Mouse (Mus musculus): ENCODE results near the gene Ptprt. TPM values are rescaled to one million over a fixed set of nuclear protein-coding genes. Genes with fewer than 3 reads are reported as not detected.

Gene Ptprt
- total RNA-seq (2012; rRNA removed) (not detected in 2 replicates), polyA plus RNA-seq (2012; ENCODE audit: insufficient read depth in 1 of 2, insufficient read length in 2 of 2, low read depth in 1 of 2, low replicate concordance in 2 of 2, missing spikeins in 1 of 2) (not detected)

DNA sequence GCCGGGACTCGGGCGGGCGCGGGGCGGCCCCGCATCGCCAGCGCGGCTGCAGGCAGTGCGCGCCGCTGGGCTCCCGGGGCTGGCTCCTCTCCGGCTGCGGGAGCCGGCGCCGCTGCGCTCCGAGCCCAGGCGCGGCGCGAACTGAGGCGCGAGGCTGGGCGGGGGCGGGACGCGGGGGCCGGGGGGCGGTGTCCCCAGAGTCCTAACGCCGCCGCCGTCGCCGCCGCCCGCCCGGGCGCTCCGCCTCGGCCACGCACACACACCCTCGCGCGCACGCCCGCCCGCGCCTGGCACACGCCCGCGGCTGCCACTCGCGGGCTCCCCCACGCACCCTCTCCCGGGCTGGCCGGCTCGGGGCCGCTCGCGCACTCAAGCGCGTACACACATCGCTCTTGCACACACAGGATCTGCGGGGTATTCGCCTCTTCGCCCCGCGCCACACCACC is at the start of gene Ptprt:
TSS of gene Ptprt (minus strand) at position 207 of the 446 bp plus-strand sequence.
- Histone ChIP-seq H3K27ac (ENCODE audit: control insufficient read depth, low read depth, low read length) (no peak within 1 kb of the TSS), H3K79me2 (ENCODE audit: control insufficient read depth, insufficient read depth, low read length, poor library complexity) (no peaks in the 10 kb centered on the region), H3K9me3 (replicated peaks; ENCODE audit: insufficient read depth, low read length) (no peaks in the 10 kb centered on the region), H3K36me3 (ENCODE audit: control insufficient read depth in 1 of 2, insufficient read depth in 2 of 2, low read length in 2 of 2) (no peaks in the 10 kb centered on the region), H3K9ac (ENCODE audit: control insufficient read depth, low read depth, low read length, poor library complexity, severe bottlenecking) (no peak within 1 kb of the TSS), H3K4me1 (ENCODE audit: control insufficient read depth in 1 of 2, insufficient read depth in 2 of 2, low read length in 2 of 2) (no peaks in the 10 kb centered on the region), H3K27me3 (ENCODE audit: control insufficient read depth in 1 of 2, insufficient read depth in 2 of 2, low read length in 2 of 2) (no peaks in the 10 kb centered on the region), H3K4me3 (ENCODE audit: control insufficient read depth in 1 of 2, insufficient read depth in 1 of 2, low read depth in 2 of 2, low read length in 2 of 2) (no peak within 1 kb of the TSS)
- DNase-seq (ENCODE audit: low read depth, low spot score), result no peak
- TF ChIP-seq NRF1 (IDR thresholded peaks at IDR 0.05; ENCODE audit: insufficient read depth, low read depth, low read length, poor library complexity, severe bottlenecking), result no peak
- TF ChIP-seq CHD2 (IDR thresholded peaks at IDR 0.05; ENCODE audit: low read length), result no peak
- no peak for TF ChIP-seq MAFK (IDR thresholded peaks at IDR 0.05; ENCODE audit: borderline replicate concordance, low read depth, low read length)
- TF ChIP-seq GATA1 (IDR thresholded peaks at IDR 0.05; ENCODE audit: low read depth, low read length), result no peak
- TF ChIP-seq MAX (IDR thresholded peaks at IDR 0.05; ENCODE audit: low read length), result no peak
- no peak for TF ChIP-seq MXI1 (IDR thresholded peaks at IDR 0.05; ENCODE audit: low read depth, low read length)
- TF ChIP-seq POLR2AphosphoS2 (IDR thresholded peaks at IDR 0.05; ENCODE audit: low read length), result no peak
- TF ChIP-seq MYC (IDR thresholded peaks at IDR 0.05; ENCODE audit: low read depth, low read length), result no peak
- TF ChIP-seq USF2 (IDR thresholded peaks at IDR 0.05; ENCODE audit: borderline replicate concordance in 1 of 2, insufficient read depth in 1 of 2, low read depth in 1 of 2, low read length in 2 of 2), result no peak
- no peak for TF ChIP-seq BHLHE40 (IDR thresholded peaks at IDR 0.05; ENCODE audit: borderline replicate concordance, low read depth, low read length)
- no peak for TF ChIP-seq RCOR1 (IDR thresholded peaks at IDR 0.05; ENCODE audit: low read depth, low read length)
- TF ChIP-seq ZC3H11A (IDR thresholded peaks at IDR 0.05; ENCODE audit: low read depth, low read length), result no peak
- TF ChIP-seq ZNF384 (IDR thresholded peaks at IDR 0.05; ENCODE audit: low read depth, low read length), result no peak
- TF ChIP-seq POLR2A (IDR thresholded peaks at IDR 0.05; ENCODE audit: control insufficient read depth in 1 of 2, insufficient read depth in 1 of 2, low read depth in 1 of 2, low read length in 2 of 2, poor library complexity in 1 of 2), result no peak
- no peak for TF ChIP-seq TBP (IDR thresholded peaks at IDR 0.05; ENCODE audit: low read depth, low read length)
- TF ChIP-seq USF1 (IDR thresholded peaks at IDR 0.05; ENCODE audit: low read depth, low read length), result no peak
- no peak for TF ChIP-seq JUND (IDR thresholded peaks at IDR 0.05; ENCODE audit: low read depth, low read length)

DNA sequence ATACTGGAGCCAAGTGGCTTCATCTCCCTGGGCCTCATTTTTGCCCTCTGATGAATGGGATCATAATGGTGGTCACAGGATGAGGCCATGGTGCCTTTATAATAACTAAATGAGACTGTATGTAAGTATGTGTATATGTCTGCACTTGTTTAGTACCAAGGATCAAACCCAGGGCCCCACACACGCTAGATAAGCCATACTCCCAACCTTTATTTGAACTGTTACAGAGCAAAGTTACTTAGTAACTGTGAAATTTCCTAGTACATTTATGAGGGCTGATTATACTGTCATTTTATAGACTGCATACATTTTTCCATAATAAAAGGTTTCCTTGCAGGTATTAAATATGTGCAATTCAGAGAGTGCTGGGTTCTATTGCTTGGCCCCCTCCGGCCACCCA is 49.5 kb upstream of the Ptprt start:
- no peaks in the 10 kb centered on the region for H3K4me1 ChIP-seq (ENCODE audit: control insufficient read depth in 1 of 2, insufficient read depth in 2 of 2, low read length in 2 of 2)
- H3K79me2 ChIP-seq (ENCODE audit: control insufficient read depth, insufficient read depth, low read length, poor library complexity), result no peaks in the 10 kb centered on the region
- TF ChIP-seq ZC3H11A (IDR thresholded peaks at IDR 0.05; ENCODE audit: low read depth, low read length) (no peak), ZMIZ1 (IDR thresholded peaks at IDR 0.05; ENCODE audit: low read depth, low read length) (no peak), GATA1 (IDR thresholded peaks at IDR 0.05; ENCODE audit: low read depth, low read length) (no peak), TAL1 (IDR thresholded peaks at IDR 0.05; ENCODE audit: low read length) (no peak), MYC (IDR thresholded peaks at IDR 0.05; ENCODE audit: low read depth, low read length) (no peak), EP300 (IDR thresholded peaks at IDR 0.05; ENCODE audit: low read depth in 1 of 2, low read length in 2 of 2) (no peak), USF2 (IDR thresholded peaks at IDR 0.05; ENCODE audit: borderline replicate concordance in 1 of 2, insufficient read depth in 1 of 2, low read depth in 1 of 2, low read length in 2 of 2) (no peak), ELF1 (IDR thresholded peaks at IDR 0.05; ENCODE audit: low read depth, low read length) (no peak), CHD2 (IDR thresholded peaks at IDR 0.05; ENCODE audit: low read length) (no peak), MYB (IDR thresholded peaks at IDR 0.05; ENCODE audit: low read depth, low read length) (no peak), RCOR1 (IDR thresholded peaks at IDR 0.05; ENCODE audit: low read depth, low read length) (no peak), MXI1 (IDR thresholded peaks at IDR 0.05; ENCODE audit: low read depth, low read length) (no peak), RAD21 (IDR thresholded peaks at IDR 0.05; ENCODE audit: low read depth, low read length) (no peak), ZKSCAN1 (IDR thresholded peaks at IDR 0.05; ENCODE audit: low read depth, low read length) (no peak), POLR2A (IDR thresholded peaks at IDR 0.05; ENCODE audit: control insufficient read depth in 1 of 2, insufficient read depth in 1 of 2, low read depth in 1 of 2, low read length in 2 of 2, poor library complexity in 1 of 2) (no peak)
- no peaks in the 10 kb centered on the region for H3K9me3 ChIP-seq (replicated peaks; ENCODE audit: insufficient read depth, low read length)
- no peak overlapping the region for H3K9ac ChIP-seq (ENCODE audit: control insufficient read depth, low read depth, low read length, poor library complexity, severe bottlenecking)
- no peak for DNase-seq (ENCODE audit: low read depth, low spot score)
- H3K27ac ChIP-seq (ENCODE audit: control insufficient read depth, low read depth, low read length), result no peak overlapping the region
- H3K27me3 ChIP-seq (ENCODE audit: control insufficient read depth in 1 of 2, insufficient read depth in 2 of 2, low read length in 2 of 2), result no peaks in the 10 kb centered on the region
- H3K4me3 ChIP-seq (ENCODE audit: control insufficient read depth in 1 of 2, insufficient read depth in 1 of 2, low read depth in 2 of 2, low read length in 2 of 2), result no peak overlapping the region
- H3K36me3 ChIP-seq (ENCODE audit: control insufficient read depth in 1 of 2, insufficient read depth in 2 of 2, low read length in 2 of 2), result no peaks in the 10 kb centered on the region
